Mouse (Mus musculus) megakaryocyte, embryonic 14.5 days (primary cell): ENCODE results near the gene Myt1l. TPM values are rescaled to one million over a fixed set of nuclear protein-coding genes. Genes with fewer than 3 reads are reported as not detected.

Experiments
- H3K27me3 ChIP-seq: replicated peaks from 2 replicates; pipeline ENCODE3; 2012; ENCODE audit warnings: inconsistent platforms
- H3K36me3 ChIP-seq: replicated peaks from 2 replicates; pipeline ENCODE3; 2012; ENCODE audit warnings: low read length, inconsistent platforms, mixed read lengths
- H3K4me1 ChIP-seq: 2 replicates; pipeline ENCODE4 v1.6.1; 2012; ENCODE audit warnings: inconsistent platforms
- H3K4me3 ChIP-seq: replicated peaks from 2 replicates; pipeline ENCODE3; 2012; ENCODE audit warnings: moderate library complexity, mild to moderate bottlenecking, inconsistent platforms
- H3K9me3 ChIP-seq: 2 replicates; pipeline ENCODE4 v1.6.1; 2012; ENCODE audit warnings: inconsistent platforms
- FLI1 ChIP-seq: IDR thresholded peaks from 2 replicates; pipeline ENCODE4 v1.6.1; 2012; ENCODE audit warnings: low read length, inconsistent platforms, mixed read lengths
- GATA1 ChIP-seq: IDR thresholded peaks from 3 replicates; pipeline ENCODE4 v1.6.1; 2012; ENCODE audit warnings: mixed read lengths, low read length, inconsistent platforms, borderline replicate concordance
- polyA plus RNA-seq: library from polyadenylated mRNA; stranded (reverse); fragments of >175 nt; gene quantifications from 2 replicates; pipeline ENCODE4 v1.2.3, GENCODE M21; 2012; ENCODE audit warnings: low replicate concordance; ENCODE audit not compliant: insufficient read depth

The Myt1l gene
- polyA plus RNA-seq, 1 experiment, result 0.23 TPM

GRCm38 (mm10) chr12:29937851-29938375 is 409.7 kb downstream of the Myt1l start:
- Histone ChIP-seq H3K4me1 (no peaks in the 10 kb centered on the region), H3K36me3 (no peaks in the 10 kb centered on the region), H3K27me3 (peaks cover 14% of the 10 kb centered on the region), H3K9me3 (peaks cover 4% of the 10 kb centered on the region; the same call in 1 of the 2 replicates), H3K4me3 (peak overlapping the region; percentile 14)
- TF ChIP-seq FLI1, result no peak
- TF ChIP-seq GATA1, result no peak

GRCm38 (mm10) chr12:29938376-29939041 is 410.3 kb downstream of the Myt1l start:
- TF ChIP-seq FLI1, result no peak
- no peak for TF ChIP-seq GATA1

GRCm38 (mm10) chr12:29939261-29939671 is 411.1 kb downstream of the Myt1l start:
- Histone ChIP-seq H3K4me1 (no peaks in the 10 kb centered on the region), H3K27me3 (peaks cover 14% of the 10 kb centered on the region), H3K36me3 (no peaks in the 10 kb centered on the region), H3K9me3 (peaks cover 4% of the 10 kb centered on the region; the same call in 1 of the 2 replicates), H3K4me3 (no peak overlapping the region)
- no peak for TF ChIP-seq FLI1
- TF ChIP-seq GATA1, result no peak

More at GRCm38 (mm10) chr12:29938376-29939041, 410.3 kb downstream of the Myt1l start:
- H3K36me3 ChIP-seq, result no peaks in the 10 kb centered on the region
- no peak overlapping the region for H3K4me3 ChIP-seq
- H3K9me3 ChIP-seq, result peaks cover 4% of the 10 kb centered on the region; the same call in 1 of the 2 replicates
- H3K27me3 ChIP-seq, result peaks cover 14% of the 10 kb centered on the region
- no peaks in the 10 kb centered on the region for H3K4me1 ChIP-seq

- Histone ChIP-seq H3K4me1 (no peaks in the 10 kb centered on the region), H3K27me3 (peaks cover 13% of the 10 kb centered on the region), H3K9me3 (peaks cover 8% of the 10 kb centered on the region; the same call in 1 of the 2 replicates), H3K36me3 (no peaks in the 10 kb centered on the region), H3K4me3 (no peak overlapping the region)
- TF ChIP-seq FLI1 (no peak), GATA1 (no peak)
Observed at GRCm38 (mm10) chr12:29942435-29942834, 414.3 kb downstream of the Myt1l start.

GRCm38 (mm10) chr12:29944650-29945049 is 416.5 kb downstream of the Myt1l start:
- H3K4me1 ChIP-seq, result no peaks in the 10 kb centered on the region
- H3K27me3 ChIP-seq, result no peaks in the 10 kb centered on the region
- H3K36me3 ChIP-seq, result no peaks in the 10 kb centered on the region
- peaks cover 15% of the 10 kb centered on the region; the same call in 1 of the 2 replicates for H3K9me3 ChIP-seq
- no peak overlapping the region for H3K4me3 ChIP-seq
- TF ChIP-seq FLI1, result no peak
- no peak for TF ChIP-seq GATA1

GRCm38 (mm10) chr12:29945182-29945743 is 417.1 kb downstream of the Myt1l start:
- Histone ChIP-seq H3K27me3 (no peaks in the 10 kb centered on the region), H3K4me1 (no peaks in the 10 kb centered on the region), H3K9me3 (peaks cover 15% of the 10 kb centered on the region; the same call in 1 of the 2 replicates), H3K4me3 (no peak overlapping the region), H3K36me3 (no peaks in the 10 kb centered on the region)
- TF ChIP-seq GATA1 (no peak), FLI1 (no peak)

GRCm38 (mm10) chr12:29951043-29951442 is 422.9 kb downstream of the Myt1l start:
- H3K4me1 ChIP-seq, result no peaks in the 10 kb centered on the region
- no peak for TF ChIP-seq FLI1
- TF ChIP-seq GATA1, result no peak
- no peaks in the 10 kb centered on the region for H3K36me3 ChIP-seq
- H3K4me3 ChIP-seq, result no peak overlapping the region
- no peaks in the 10 kb centered on the region for H3K27me3 ChIP-seq
- peaks cover 27% of the 10 kb centered on the region for H3K9me3 ChIP-seq

GRCm38 (mm10) chr12:29951485-29951884 is 423.3 kb downstream of the Myt1l start:
- Histone ChIP-seq H3K4me1 (no peaks in the 10 kb centered on the region), H3K4me3 (no peak overlapping the region), H3K36me3 (no peaks in the 10 kb centered on the region), H3K27me3 (no peaks in the 10 kb centered on the region), H3K9me3 (peaks cover 26% of the 10 kb centered on the region)
- TF ChIP-seq FLI1, result no peak
- no peak for TF ChIP-seq GATA1

- Histone ChIP-seq H3K9me3 (peaks cover 32% of the 10 kb centered on the region), H3K4me1 (no peaks in the 10 kb centered on the region), H3K27me3 (no peaks in the 10 kb centered on the region), H3K4me3 (no peak overlapping the region), H3K36me3 (no peaks in the 10 kb centered on the region)
- TF ChIP-seq FLI1 (no peak), GATA1 (no peak)
Observed at GRCm38 (mm10) chr12:29952102-29952501, 423.9 kb downstream of the Myt1l start.

- TF ChIP-seq FLI1, result no peak
- no peaks in the 10 kb centered on the region for H3K4me1 ChIP-seq
- H3K27me3 ChIP-seq, result no peaks in the 10 kb centered on the region
- H3K36me3 ChIP-seq, result no peaks in the 10 kb centered on the region
- peaks cover 46% of the 10 kb centered on the region for H3K9me3 ChIP-seq
- no peak overlapping the region for H3K4me3 ChIP-seq
Observed at GRCm38 (mm10) chr12:29953999-29954398, 425.8 kb downstream of the Myt1l start.
